In the genomic region with DNA sequence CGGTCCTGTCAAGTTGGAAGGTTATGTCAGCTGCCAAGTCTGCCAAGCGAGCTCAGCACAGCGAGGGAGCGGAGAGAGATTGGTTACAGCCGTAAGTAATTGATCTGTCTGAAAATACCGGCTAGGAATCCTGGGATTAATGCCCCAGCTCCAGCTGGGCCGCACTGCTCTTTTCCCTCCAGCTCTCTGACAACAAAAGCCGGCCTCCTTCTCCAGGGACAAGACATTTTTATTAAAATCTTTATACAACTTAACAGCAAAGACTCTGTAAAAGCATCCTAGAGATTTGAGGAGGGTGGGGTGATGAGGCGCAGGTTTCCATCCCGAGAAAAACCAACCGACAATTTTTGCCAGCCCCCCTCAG, we compare ENCODE assay signal across 8 mouse cellular contexts.
DNase-seq lines count a peak whose midpoint lies in the region; ATAC-seq and TF ChIP-seq lines count a peak whose summit lies in the region.

No protein-coding gene starts in this region.

- TF ChIP-seq EP300 in liver, postnatal 0 days (IDR thresholded peaks at IDR 0.05; ENCODE audit: low read depth): no peak

- DNase-seq in layer of hippocampus, adult 2 months (ENCODE audit: low spot score in 2 of 2): no peak
- no peak for DNase-seq in layer of hippocampus, adult 9-11 months
- peak; percentile 55 for DNase-seq in forebrain, embryonic 10.5 days (ENCODE audit: extremely low spot score, low spot score)
- DNase-seq in neural tube, embryonic 11.5 days (ENCODE audit: low spot score): peak; percentile 70
- DNase-seq in liver, postnatal 0 days: no peak
- no peak for DNase-seq in left cerebral cortex, postnatal 10 days (ENCODE audit: extremely low spot score in 1 of 2, low spot score in 2 of 2)

- peak overlapping the region; percentile 24; the same call in 1 of the 2 replicates for H3K9ac ChIP-seq in hindbrain, embryonic 13.5 days
- no peak overlapping the region for H3K9ac ChIP-seq in neural tube, embryonic 11.5 days (ENCODE audit: low read length)
- no peak overlapping the region for H3K9ac ChIP-seq in liver, postnatal 0 days (replicated peaks)

- H3K36me3 ChIP-seq in forebrain, embryonic 10.5 days (replicated peaks): no peaks in the 10 kb centered on the region
- no peaks in the 10 kb centered on the region for H3K36me3 ChIP-seq in hindbrain, embryonic 13.5 days
- no peaks in the 10 kb centered on the region for H3K36me3 ChIP-seq in neural tube, embryonic 11.5 days (ENCODE audit: control insufficient read depth, insufficient read depth, low read length)
- H3K36me3 ChIP-seq in liver, postnatal 0 days (replicated peaks; ENCODE audit: insufficient read depth, low read length): no peaks in the 10 kb centered on the region

- no peak for TF ChIP-seq CTCF in layer of hippocampus, adult 2 months (conservative IDR thresholded peaks at IDR 0.05)
- no peak for TF ChIP-seq CTCF in liver, postnatal 0 days (IDR thresholded peaks at IDR 0.05; ENCODE audit: low read depth)

- peak overlapping the region; percentile 78 for H3K27ac ChIP-seq in layer of hippocampus, adult 2 months
- peak overlapping the region; percentile 70 for H3K27ac ChIP-seq in forebrain, embryonic 10.5 days
- H3K27ac ChIP-seq in hindbrain, embryonic 13.5 days: peak overlapping the region; percentile 85
- H3K27ac ChIP-seq in neural tube, embryonic 11.5 days (ENCODE audit: low read depth, low read length): peak overlapping the region; percentile 58
- no peak overlapping the region for H3K27ac ChIP-seq in liver, postnatal 0 days (ENCODE audit: low read depth)

- H3K4me1 ChIP-seq in forebrain, embryonic 10.5 days: peaks cover 54% of the 10 kb centered on the region
- H3K4me1 ChIP-seq in hindbrain, embryonic 13.5 days (replicated peaks): peaks cover 46% of the 10 kb centered on the region
- H3K4me1 ChIP-seq in neural tube, embryonic 11.5 days (ENCODE audit: control insufficient read depth, insufficient read depth, low read length): peaks cover 32% of the 10 kb centered on the region
- 0 out of 2 replicates have a peak, but pooled peaks cover 3% of the 10 kb centered on the region for H3K4me1 ChIP-seq in liver, postnatal 0 days (ENCODE audit: insufficient read depth)

- peak overlapping the region; percentile 47 for H3K4me3 ChIP-seq in layer of hippocampus, adult 2 months
- H3K4me3 ChIP-seq in forebrain, embryonic 10.5 days: peak overlapping the region; percentile 36
- peak overlapping the region; percentile 6 for H3K4me3 ChIP-seq in hindbrain, embryonic 13.5 days
- H3K4me3 ChIP-seq in neural tube, embryonic 11.5 days (ENCODE audit: low read depth, low read length): no peak overlapping the region
- no peak overlapping the region for H3K4me3 ChIP-seq in liver, postnatal 0 days (ENCODE audit: low read depth, low read length)

- peak overlapping the region; percentile 46 for H3K4me2 ChIP-seq in hindbrain, embryonic 13.5 days
- peak overlapping the region; percentile 32 for H3K4me2 ChIP-seq in neural tube, embryonic 11.5 days (ENCODE audit: low read depth)
- H3K4me2 ChIP-seq in liver, postnatal 0 days (ENCODE audit: low read depth, low read length): no peak overlapping the region

- 8% methylated on average over 11 of the region's 11 CpGs for WGBS in forebrain, embryonic 10.5 days
- WGBS in hindbrain, embryonic 13.5 days: 7% methylated on average over 11 of the region's 11 CpGs
- WGBS in neural tube, embryonic 11.5 days: 7% methylated on average over 11 of the region's 11 CpGs
- 59% methylated on average over 11 of the region's 11 CpGs for whole genome bisulfite sequencing in liver, postnatal 0 days (ENCODE audit: insufficient replicate concordance)

- intact Hi-C loops in left cerebral cortex, postnatal 10 days (cut with DNase I): no loop called here

- H3K9me3 ChIP-seq in forebrain, embryonic 10.5 days: peaks cover 5% of the 10 kb centered on the region; the same call in 1 of the 2 replicates
- no peaks in the 10 kb centered on the region for H3K9me3 ChIP-seq in hindbrain, embryonic 13.5 days
- H3K9me3 ChIP-seq in neural tube, embryonic 11.5 days (ENCODE audit: control insufficient read depth, low read length): no peaks in the 10 kb centered on the region
- no peaks in the 10 kb centered on the region for H3K9me3 ChIP-seq in liver, postnatal 0 days (ENCODE audit: low read length)

- H3K27me3 ChIP-seq in forebrain, embryonic 10.5 days (ENCODE audit: poor library complexity, severe bottlenecking): peaks cover 59% of the 10 kb centered on the region
- H3K27me3 ChIP-seq in hindbrain, embryonic 13.5 days: no peaks in the 10 kb centered on the region
- H3K27me3 ChIP-seq in neural tube, embryonic 11.5 days (ENCODE audit: control insufficient read depth, insufficient read depth, low read length): no peaks in the 10 kb centered on the region
- no peaks in the 10 kb centered on the region for H3K27me3 ChIP-seq in liver, postnatal 0 days (ENCODE audit: insufficient read depth, low read length)

- peak; percentile 80 for ATAC-seq in hindbrain, embryonic 13.5 days (ENCODE audit: low FRiP score)
- ATAC-seq in neural tube, embryonic 11.5 days (ENCODE audit: insufficient read depth, low FRiP score, low TSS enrichment): 0 out of 2 replicates have a peak, but pooled peaks have one; percentile 27
- ATAC-seq in liver, postnatal 0 days: no peak
- no peak for ATAC-seq in megakaryocyte, adult 5-6 weeks (ENCODE audit: poor library complexity, severe bottlenecking)

Comparison
In these comparisons a context has a peak if more than half of its experiments do, and no peak if none do; other contexts are left out.
1. DNase-seq: peak in forebrain, embryonic 10.5 days (single experiment) and neural tube, embryonic 11.5 days (single experiment); none in layer of hippocampus, adult 2 months (0 of 2), layer of hippocampus, adult 9-11 months (single experiment), liver, postnatal 0 days (single experiment) and left cerebral cortex, postnatal 10 days (0 of 2).
2. H3K4me3 ChIP-seq: peak in layer of hippocampus, adult 2 months (single experiment), forebrain, embryonic 10.5 days (single experiment) and hindbrain, embryonic 13.5 days (single experiment); none in neural tube, embryonic 11.5 days (single experiment) and liver, postnatal 0 days (single experiment).
3. ATAC-seq: peak in hindbrain, embryonic 13.5 days (single experiment) and neural tube, embryonic 11.5 days (single experiment); none in liver, postnatal 0 days (single experiment) and megakaryocyte, adult 5-6 weeks (single experiment).